25 mouse cellular contexts compared by ENCODE assay signal in genomic region chr13:34116508-34116907, GRCm38 (mm10). TPM values are rescaled to one million over a fixed set of nuclear protein-coding genes. Genes with fewer than 3 reads are reported as not detected.
DNase-seq lines count a peak whose midpoint lies in the region; ATAC-seq lines count a peak whose summit lies in the region.
"Had no signal": no experiment of that assay in that cellular context is flagged by ENCODE, and none has a peak within 500 bp of the region (broad histone marks: within the 10 kb centered on the region; RNA-seq: fewer than 3 reads in every experiment).

No protein-coding gene starts in this region.

- peak; percentile 22; the same call in 1 of the 2 replicates for ATAC-seq in liver, embryonic 12.5 days
- ATAC-seq in liver, embryonic 11.5 days (replicated peaks; ENCODE audit: low FRiP score), result no peak; the same call in 1 of the 2 replicates
- peak; percentile 51; the same call in 1 of the 2 replicates for ATAC-seq in liver, embryonic 13.5 days (ENCODE audit: low read depth)
- ATAC-seq in forebrain, embryonic 12.5 days (ENCODE audit: low FRiP score), result no peak
- ATAC-seq: activated CD4-positive, CD25-positive, alpha-beta regulatory T cell, adult 4 months; forebrain, embryonic 15.5 days had no signal

- DNase-seq in liver, embryonic 11.5 days (ENCODE audit: low spot score), result no peak
- DNase-seq in MEL-GATA-1-ER (ENCODE audit: extremely low read depth, low read depth), result peak; percentile 52
- DNase-seq in liver, embryonic 13.5 days, result no peak
- DNase-seq in right cerebral cortex, postnatal 25 days, result no peak
- no peak for DNase-seq in gastrocnemius, postnatal 36 days
- DNase-seq: adrenal gland, adult 8-10 months; adrenal gland, postnatal 25 days; B cell, adult 2 months; cerebellum, adult 11-12 months; cerebellum, adult 8-10 months; cerebellum, postnatal 10 days; cerebellum, postnatal 36 days; gastrocnemius, postnatal 14 days; heart, adult 18-20 months; heart, postnatal 14 days had no signal

- no peaks in the 10 kb centered on the region for H3K36me3 ChIP-seq in liver, embryonic 12.5 days
- no peaks in the 10 kb centered on the region for H3K36me3 ChIP-seq in liver, embryonic 11.5 days (ENCODE audit: control insufficient read depth, insufficient read depth, low read length)
- no peaks in the 10 kb centered on the region for H3K36me3 ChIP-seq in liver, embryonic 13.5 days
- peaks cover 18% of the 10 kb centered on the region for H3K36me3 ChIP-seq in forebrain, embryonic 12.5 days (replicated peaks)
- H3K36me3 ChIP-seq: G1E; heart, embryonic 13.5 days; hindbrain, embryonic 15.5 days had no signal

- intact Hi-C loops in gastrocnemius, postnatal 36 days (cut with DNase I), result no loop called here

- H3K4me1 ChIP-seq in liver, embryonic 12.5 days, result peaks cover 46% of the 10 kb centered on the region
- H3K4me1 ChIP-seq in liver, embryonic 11.5 days (replicated peaks; ENCODE audit: control insufficient read depth, insufficient read depth, low read length), result peaks cover 26% of the 10 kb centered on the region
- peaks cover 37% of the 10 kb centered on the region for H3K4me1 ChIP-seq in liver, embryonic 13.5 days (replicated peaks)
- H3K4me1 ChIP-seq in forebrain, embryonic 12.5 days, result 0 out of 2 replicates have a peak, but pooled peaks cover 2% of the 10 kb centered on the region
- H3K4me1 ChIP-seq: forebrain, embryonic 15.5 days; hindbrain, embryonic 12.5 days; hindbrain, embryonic 15.5 days had no signal

- no peak overlapping the region for H3K9ac ChIP-seq in liver, embryonic 12.5 days
- H3K9ac ChIP-seq in liver, embryonic 11.5 days (ENCODE audit: low read depth, low read length), result no peak overlapping the region
- H3K9ac ChIP-seq in liver, embryonic 13.5 days, result no peak overlapping the region
- H3K9ac ChIP-seq in forebrain, embryonic 12.5 days, result no peak overlapping the region
- H3K9ac ChIP-seq: forebrain, embryonic 15.5 days; heart, embryonic 13.5 days; hindbrain, embryonic 12.5 days; hindbrain, embryonic 15.5 days had no signal

- no peak overlapping the region for H3K4me2 ChIP-seq in liver, embryonic 12.5 days
- no peak overlapping the region for H3K4me2 ChIP-seq in liver, embryonic 11.5 days
- no peak overlapping the region for H3K4me2 ChIP-seq in liver, embryonic 13.5 days
- H3K4me2 ChIP-seq in forebrain, embryonic 12.5 days, result no peak overlapping the region
- H3K4me2 ChIP-seq: forebrain, embryonic 15.5 days; heart, embryonic 13.5 days; hindbrain, embryonic 12.5 days; hindbrain, embryonic 15.5 days had no signal

- no peak overlapping the region for H3K4me3 ChIP-seq in liver, embryonic 12.5 days
- H3K4me3 ChIP-seq in liver, embryonic 11.5 days (ENCODE audit: low read depth, low read length), result no peak overlapping the region
- no peak overlapping the region for H3K4me3 ChIP-seq in liver, embryonic 13.5 days (replicated peaks)
- no peak overlapping the region for H3K4me3 ChIP-seq in forebrain, embryonic 12.5 days (replicated peaks)
- H3K4me3 ChIP-seq: forebrain, embryonic 15.5 days; heart, embryonic 13.5 days; hindbrain, embryonic 12.5 days; hindbrain, embryonic 15.5 days had no signal

- 36% methylated on average over 6 of the region's 6 CpGs for WGBS in liver, embryonic 12.5 days (ENCODE audit: insufficient replicate concordance)
- 46% methylated on average over 6 of the region's 6 CpGs for WGBS in liver, embryonic 11.5 days
- 33% methylated on average over 6 of the region's 6 CpGs for WGBS in liver, embryonic 13.5 days (ENCODE audit: insufficient replicate concordance)
- WGBS in forebrain, embryonic 12.5 days, result 88% methylated on average over 6 of the region's 6 CpGs

- H3K9me3 ChIP-seq in liver, embryonic 12.5 days (replicated peaks), result no peaks in the 10 kb centered on the region
- no peaks in the 10 kb centered on the region for H3K9me3 ChIP-seq in liver, embryonic 11.5 days (ENCODE audit: control insufficient read depth, low read length)
- no peaks in the 10 kb centered on the region for H3K9me3 ChIP-seq in liver, embryonic 13.5 days (replicated peaks)
- no peaks in the 10 kb centered on the region for H3K9me3 ChIP-seq in forebrain, embryonic 12.5 days
- H3K9me3 ChIP-seq: forebrain, embryonic 15.5 days; G1E; heart, embryonic 13.5 days; hindbrain, embryonic 12.5 days; hindbrain, embryonic 15.5 days had no signal

- H3K27me3 ChIP-seq in liver, embryonic 12.5 days (replicated peaks), result no peaks in the 10 kb centered on the region
- H3K27me3 ChIP-seq in liver, embryonic 11.5 days (replicated peaks; ENCODE audit: control insufficient read depth, insufficient read depth, low read length), result no peaks in the 10 kb centered on the region
- no peaks in the 10 kb centered on the region for H3K27me3 ChIP-seq in liver, embryonic 13.5 days
- no peaks in the 10 kb centered on the region for H3K27me3 ChIP-seq in forebrain, embryonic 12.5 days
- H3K27me3 ChIP-seq: CH12.LX; forebrain, embryonic 15.5 days; heart, embryonic 13.5 days; hindbrain, embryonic 12.5 days; hindbrain, embryonic 15.5 days had no signal

- no peak overlapping the region for H3K27ac ChIP-seq in liver, embryonic 12.5 days
- no peak overlapping the region for H3K27ac ChIP-seq in liver, embryonic 11.5 days (ENCODE audit: low read depth, low read length)
- H3K27ac ChIP-seq in liver, embryonic 13.5 days, result no peak overlapping the region
- H3K27ac ChIP-seq in forebrain, embryonic 12.5 days, result no peak overlapping the region
- H3K27ac ChIP-seq: forebrain, embryonic 15.5 days; heart, embryonic 13.5 days; hindbrain, embryonic 12.5 days; hindbrain, embryonic 15.5 days had no signal

RNA-seq across cellular contexts. Expression of gene Tubb2b, which starts 13.8 kb away (rescaled TPM):
- 1.6 and 1.9 TPM in 2 replicates for polyA plus RNA-seq in liver, embryonic 12.5 days (2016; fragmentation: Nextera tagmentation; extraction: Ambion mirVana)
- 7.6 and 7.7 TPM in 2 replicates for polyA plus RNA-seq in liver, embryonic 11.5 days (2014; fragmentation: Nextera tagmentation; extraction: Ambion mirVana)
- 1.3 and 1.5 TPM in 2 replicates for polyA plus RNA-seq in liver, embryonic 13.5 days (2015; fragmentation: Nextera tagmentation; extraction: Ambion mirVana)
- 1 to 10 TPM; 1.6 to 2.1 TPM for total RNA-seq in gastrocnemius, postnatal 36 days (2021)
- 311 and 346 TPM in 2 replicates for polyA plus RNA-seq in forebrain, embryonic 12.5 days (2016; fragmentation: Nextera tagmentation; extraction: Ambion mirVana)
- total RNA-seq: hematopoietic stem cell, adult 5-6 weeks had no signal

RNA-seq across cellular contexts. Expression of gene Tubb2a, which starts 38.7 kb away (rescaled TPM):
- polyA plus RNA-seq in liver, embryonic 12.5 days (2016; fragmentation: Nextera tagmentation; extraction: Ambion mirVana), result 67.3 and 68.1 TPM in 2 replicates
- 81.0 and 87.9 TPM in 2 replicates for polyA plus RNA-seq in liver, embryonic 11.5 days (2014; fragmentation: Nextera tagmentation; extraction: Ambion mirVana)
- 67.7 and 68.7 TPM in 2 replicates for polyA plus RNA-seq in liver, embryonic 13.5 days (2015; fragmentation: Nextera tagmentation; extraction: Ambion mirVana)
- total RNA-seq in gastrocnemius, postnatal 36 days (2021), result 10 to 100 TPM; 11.4 to 11.5 TPM
- 397 and 403 TPM in 2 replicates for polyA plus RNA-seq in forebrain, embryonic 12.5 days (2016; fragmentation: Nextera tagmentation; extraction: Ambion mirVana)

RNA-seq across cellular contexts. Expression of gene Psmg4, which starts 46.3 kb away (rescaled TPM):
- 55.2 and 60.4 TPM in 2 replicates for polyA plus RNA-seq in liver, embryonic 12.5 days (2016; fragmentation: Nextera tagmentation; extraction: Ambion mirVana)
- 85.0 and 91.4 TPM in 2 replicates for polyA plus RNA-seq in liver, embryonic 11.5 days (2014; fragmentation: Nextera tagmentation; extraction: Ambion mirVana)
- 50.0 and 51.6 TPM in 2 replicates for polyA plus RNA-seq in liver, embryonic 13.5 days (2015; fragmentation: Nextera tagmentation; extraction: Ambion mirVana)
- 10 to 100 TPM; 13.5 to 14.3 TPM for total RNA-seq in gastrocnemius, postnatal 36 days (2021)
- 134 and 141 TPM in 2 replicates for polyA plus RNA-seq in forebrain, embryonic 12.5 days (2016; fragmentation: Nextera tagmentation; extraction: Ambion mirVana)

Comparison
In these comparisons a context has a peak if more than half of its experiments do, and no peak if none do; other contexts are left out.
1. ATAC-seq: peak in liver, embryonic 12.5 days (single experiment) and liver, embryonic 13.5 days (single experiment); none in liver, embryonic 11.5 days (single experiment) and forebrain, embryonic 12.5 days (single experiment).
2. RNA of gene Tubb2b, which starts 13.8 kb away (polyA plus RNA-seq): 311 to 346 TPM in forebrain, embryonic 12.5 days; 7.6 to 7.7 TPM in liver, embryonic 11.5 days, 1.6 to 1.9 TPM in liver, embryonic 12.5 days and 1.3 to 1.5 TPM in liver, embryonic 13.5 days; every median in the first group is over 10 times any median in the second.